Mouse (Mus musculus) T-cell, adult 2 months (primary cell): ENCODE measurements at regions not wholly inside any gene's neighbourhood (a gene's known extent, or its start where the extent isn't known, plus 50 kb on each side); places are given as distances from the start of the nearest gene placed in this dataset.

Experiments used
- DNase-seq: peaks from one replicate; pipeline ENCODE4 v3.0.0; 2022; ENCODE audit warnings: low spot score

DNA sequence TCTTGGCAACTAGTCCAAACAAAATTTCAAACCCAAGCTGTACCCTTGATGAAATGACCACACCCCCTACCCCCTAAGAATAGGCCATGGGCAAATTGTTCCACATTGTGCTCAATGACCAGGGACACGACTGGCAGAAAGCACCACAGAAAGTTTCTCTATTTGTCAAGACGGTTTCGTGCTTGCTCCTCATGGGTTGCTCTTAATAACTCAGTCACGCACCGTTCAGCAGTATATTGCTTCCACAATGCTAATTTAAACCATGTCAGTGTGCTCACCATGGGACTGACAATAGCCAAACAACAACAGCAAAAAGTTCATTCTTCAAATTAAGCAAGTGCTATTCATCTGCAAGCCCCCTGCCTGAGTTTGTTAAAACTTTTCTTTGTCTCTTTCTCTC, 444.6 kb downstream of the Wdr11 start:
- no peak for DNase-seq

DNA sequence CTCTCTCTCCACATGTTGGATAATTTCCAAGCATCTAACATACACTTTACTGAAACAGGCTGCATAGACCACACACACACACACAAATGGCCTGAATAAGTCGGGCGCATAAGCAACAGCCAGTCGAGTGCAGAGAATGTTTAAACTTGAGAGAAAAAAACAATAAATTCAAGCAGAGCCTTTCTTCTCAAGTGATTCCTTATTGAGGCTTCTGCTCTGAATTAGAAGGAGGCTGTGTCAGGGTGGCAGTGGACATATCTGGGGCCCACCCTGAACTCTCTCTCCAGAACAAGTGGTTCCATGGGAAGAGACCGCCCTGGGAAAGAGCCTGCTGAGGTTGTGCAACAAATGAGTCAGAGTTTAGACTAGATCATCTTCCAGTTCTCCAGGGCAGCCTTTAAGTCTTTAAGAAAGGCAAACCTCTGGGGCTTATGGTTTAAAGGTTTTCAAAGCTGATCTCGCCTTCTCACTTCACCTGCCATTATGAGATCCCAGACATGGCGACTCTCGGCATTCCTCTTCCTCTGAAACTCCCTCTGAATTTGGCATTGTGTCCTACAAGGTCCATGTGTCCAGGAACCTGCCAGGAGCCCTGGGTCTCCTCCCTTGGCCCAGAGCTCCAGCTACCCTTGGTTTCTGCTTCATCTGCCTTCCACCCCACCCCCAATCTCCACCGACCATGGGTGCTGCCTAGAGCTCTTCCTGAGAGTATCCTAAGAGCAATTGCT, 445.3 kb downstream of the Wdr11 start:
- DNase-seq: no peak

DNA sequence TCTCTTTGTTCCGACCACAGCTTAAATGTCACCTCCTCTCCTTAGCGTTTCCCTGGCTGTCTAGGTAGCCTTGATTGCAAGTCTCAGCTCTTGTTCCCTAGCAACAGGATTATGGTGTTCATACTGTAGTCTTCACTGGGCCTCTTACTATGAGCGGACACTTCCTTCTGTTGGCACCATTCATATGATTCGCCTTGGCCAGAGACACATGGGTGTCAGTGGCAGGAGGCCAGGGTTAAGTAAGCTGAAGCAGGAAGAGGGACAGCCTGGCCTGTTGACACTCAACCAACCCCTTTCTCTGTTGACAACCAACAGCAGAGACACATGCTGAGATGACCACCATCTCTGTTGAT, 445.9 kb downstream of the Wdr11 start:
- no peak for DNase-seq

DNA sequence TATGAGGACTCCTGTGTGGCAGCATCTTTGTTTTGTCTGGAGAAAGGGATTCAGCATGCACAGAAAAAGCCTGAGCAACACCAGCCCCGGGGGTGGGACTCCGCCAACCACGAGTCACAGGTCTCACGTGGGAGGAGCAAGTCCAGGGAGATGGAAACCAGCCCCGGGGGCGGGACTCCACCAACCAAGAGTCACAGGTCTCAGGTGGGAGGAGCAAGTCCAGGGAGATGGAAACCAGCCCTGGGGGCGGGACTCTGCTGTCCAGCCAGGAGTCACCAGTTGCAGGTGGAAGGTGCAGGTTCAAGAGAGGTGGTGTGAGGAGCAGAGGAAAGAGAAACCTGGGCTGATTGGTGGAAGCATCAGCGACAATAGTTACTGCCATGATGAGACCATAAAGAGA, 448.9 kb downstream of the Wdr11 start:
- DNase-seq: no peak

DNA sequence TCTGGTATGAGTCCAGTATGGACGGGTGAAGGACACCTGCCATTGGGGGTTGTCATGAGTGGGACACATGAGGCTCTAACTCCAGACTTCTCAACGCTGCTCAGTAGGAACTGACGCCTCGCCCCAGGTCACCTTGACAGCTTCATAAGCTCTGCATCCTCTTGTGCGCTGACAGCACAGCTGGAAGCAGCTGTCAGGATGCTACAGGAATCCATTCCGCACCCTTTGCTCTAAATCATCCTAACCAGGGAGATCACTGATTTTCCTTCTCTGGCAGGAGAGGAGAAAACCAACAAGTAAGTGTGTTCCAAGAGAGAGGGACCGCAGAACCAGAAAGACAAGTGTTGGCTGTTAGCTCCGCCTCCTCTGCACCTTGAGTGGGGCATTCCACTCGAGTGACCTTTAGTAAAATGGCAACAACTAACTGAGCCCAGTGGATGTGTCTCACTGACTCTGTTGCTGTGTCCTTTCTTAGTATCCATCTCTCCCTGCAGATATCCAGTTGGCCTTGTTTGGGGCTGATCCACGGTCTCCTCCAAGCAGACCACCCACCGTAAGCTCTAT, 449.8 kb downstream of the Wdr11 start:
- DNase-seq: no peak

DNA sequence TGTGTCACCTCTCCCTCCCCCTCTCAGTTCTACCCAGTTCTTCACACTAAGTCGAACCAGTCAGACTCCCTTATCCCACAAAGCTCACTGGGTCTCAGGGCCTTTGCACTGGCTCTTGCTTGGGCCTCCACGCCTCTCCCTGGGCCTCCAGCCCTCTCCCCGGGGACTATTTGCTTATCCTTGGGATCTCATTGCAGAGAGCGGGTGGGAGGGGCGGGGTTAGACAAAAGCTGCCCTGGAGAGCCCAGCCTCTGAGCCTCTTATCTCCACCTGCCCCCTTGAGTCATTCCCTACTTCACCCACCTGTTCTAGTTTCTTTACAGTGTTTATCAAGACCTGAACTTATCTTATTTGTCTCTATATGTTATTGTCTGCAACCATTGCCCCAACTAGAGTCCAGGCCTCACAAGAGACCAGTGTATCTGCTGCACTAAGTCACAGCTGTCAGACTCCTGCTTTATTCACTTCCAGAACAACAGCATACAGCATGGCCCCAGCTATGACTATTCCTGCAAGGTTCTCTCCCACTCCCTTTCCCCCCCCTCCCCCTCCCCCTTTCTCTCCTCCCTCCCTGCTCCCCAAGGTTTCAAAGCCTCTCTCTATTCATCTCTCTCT, 450.7 kb downstream of the Wdr11 start:
- no peak for DNase-seq

DNA sequence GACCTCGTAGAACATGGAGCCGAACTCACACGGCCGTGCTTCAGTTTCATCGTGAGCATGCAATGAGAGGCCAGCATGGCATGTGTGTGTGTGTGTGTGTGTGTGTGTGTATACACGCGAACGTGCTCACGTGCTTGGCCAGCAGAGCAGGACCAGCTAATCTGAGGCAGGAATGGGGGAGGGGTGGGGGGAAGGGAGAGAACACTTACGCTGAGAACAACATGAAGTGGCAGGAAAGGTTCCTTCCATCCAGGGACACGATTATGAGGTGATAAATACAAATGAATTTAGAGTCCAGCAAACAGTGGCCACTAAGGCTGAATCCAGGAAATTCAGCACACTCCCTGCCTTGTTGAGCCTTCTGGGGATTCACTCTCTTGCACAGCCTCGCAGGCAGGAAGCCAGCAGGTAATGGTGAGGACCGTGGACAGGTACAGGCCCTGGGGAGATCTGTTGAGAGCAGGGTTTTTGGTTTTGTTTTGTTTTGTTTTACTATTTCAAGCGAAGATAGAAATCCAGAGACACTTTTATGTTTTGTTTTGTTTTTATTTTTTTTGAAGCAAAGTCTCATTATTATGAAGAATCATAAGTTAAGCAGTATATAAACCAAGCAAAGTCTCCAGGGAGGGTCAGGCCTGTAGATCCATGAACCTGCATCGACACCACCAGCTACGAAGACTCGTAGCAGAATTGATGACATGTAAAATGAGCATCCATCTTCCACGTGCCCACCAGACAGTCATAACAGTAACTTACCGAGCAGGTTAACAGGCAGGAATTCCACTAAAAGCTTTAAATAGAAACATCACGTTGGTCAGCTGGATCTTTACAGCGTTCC, 452.0 kb downstream of the Wdr11 start:
- no peak for DNase-seq

DNA sequence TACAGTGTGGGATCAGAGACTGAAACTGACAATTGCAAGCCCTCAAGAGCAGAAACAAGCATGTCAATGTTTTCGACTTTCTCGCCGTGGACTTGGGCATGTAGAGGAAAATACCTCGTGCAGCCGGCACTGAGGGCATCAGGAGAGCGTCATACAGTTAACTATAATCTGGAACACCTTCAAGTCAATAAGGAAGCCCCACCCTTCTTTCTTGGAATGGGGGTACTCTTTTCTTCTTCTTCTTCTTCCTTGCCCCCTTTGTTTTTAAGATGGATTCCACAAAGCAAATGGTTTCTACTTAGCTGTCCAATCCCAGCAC, 452.5 kb downstream of the Wdr11 start:
- no peak for DNase-seq

DNA sequence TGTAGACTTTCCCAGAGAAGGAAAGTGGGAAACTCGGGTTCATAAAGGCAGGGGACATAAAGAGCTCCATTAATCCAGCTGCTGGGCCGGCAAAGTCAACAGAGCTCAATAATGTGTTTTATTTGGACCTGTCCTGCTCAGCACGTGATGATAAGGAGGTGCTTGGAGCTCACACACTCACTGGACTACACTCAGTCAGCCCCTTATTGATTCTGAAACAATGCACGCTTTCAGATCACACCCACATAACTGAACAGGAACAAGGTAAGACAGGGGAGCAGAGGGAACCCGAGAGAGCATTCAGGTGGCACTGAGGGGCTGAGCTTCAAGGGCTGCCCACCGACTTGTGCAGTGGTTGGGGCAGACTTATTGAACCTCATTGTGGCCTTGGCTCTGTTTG, 452.9 kb downstream of the Wdr11 start:
- no peak for DNase-seq

DNA sequence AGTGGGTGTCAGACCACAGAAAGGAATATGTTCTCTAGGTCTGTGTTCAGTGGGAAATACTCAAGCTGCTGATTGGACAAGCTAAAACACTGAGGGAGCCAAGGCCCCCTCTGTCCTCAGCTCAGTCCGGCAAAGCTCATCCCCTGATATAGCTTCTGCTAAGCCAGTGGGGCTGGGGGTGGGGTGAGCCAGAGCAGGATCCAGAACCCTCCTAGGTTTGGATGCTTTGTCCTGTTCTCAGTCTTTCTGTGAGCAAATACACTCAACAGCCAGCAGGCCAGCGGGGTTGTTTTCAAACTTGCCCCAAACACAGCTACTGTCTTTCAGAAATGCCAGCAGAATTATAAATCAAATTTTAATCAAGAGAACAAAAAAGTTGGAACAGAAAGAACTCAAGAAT, 454.4 kb downstream of the Wdr11 start:
- no peak for DNase-seq

DNA sequence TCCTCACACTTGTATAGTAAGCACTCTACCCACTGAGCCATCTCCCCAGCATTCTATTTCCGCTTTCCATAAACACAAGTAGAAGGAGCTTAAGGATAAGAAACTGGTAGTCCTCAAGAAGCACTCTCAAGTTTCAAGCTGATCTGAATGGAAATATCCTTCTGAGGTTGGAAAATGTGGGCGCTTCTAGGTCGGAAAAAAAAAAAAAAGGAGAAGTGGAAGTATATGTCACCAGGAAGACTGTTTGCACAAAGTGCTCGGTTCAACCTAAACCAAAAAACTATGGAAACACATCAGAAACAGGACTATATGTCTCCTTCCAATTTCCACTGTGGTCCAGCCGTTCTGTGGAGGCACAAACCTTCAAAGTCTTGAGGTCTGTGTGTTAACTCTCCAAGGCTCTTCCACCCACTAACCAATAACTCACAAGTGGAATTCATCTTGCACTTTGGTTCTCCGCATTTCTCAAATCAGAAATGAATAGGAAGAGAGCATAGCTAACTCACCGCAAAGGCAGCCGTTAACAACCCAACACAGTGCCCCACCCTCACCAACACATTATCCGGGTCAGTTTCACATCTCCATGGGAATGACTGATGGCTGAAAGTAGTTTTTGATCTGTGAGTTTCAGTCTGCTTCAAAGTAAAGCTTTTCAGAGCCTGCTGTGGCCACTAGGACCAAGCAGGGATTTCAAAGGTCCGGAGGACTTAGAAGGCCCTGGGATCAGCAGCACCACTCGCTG, 455.8 kb downstream of the Wdr11 start:
- no peak for DNase-seq

DNA sequence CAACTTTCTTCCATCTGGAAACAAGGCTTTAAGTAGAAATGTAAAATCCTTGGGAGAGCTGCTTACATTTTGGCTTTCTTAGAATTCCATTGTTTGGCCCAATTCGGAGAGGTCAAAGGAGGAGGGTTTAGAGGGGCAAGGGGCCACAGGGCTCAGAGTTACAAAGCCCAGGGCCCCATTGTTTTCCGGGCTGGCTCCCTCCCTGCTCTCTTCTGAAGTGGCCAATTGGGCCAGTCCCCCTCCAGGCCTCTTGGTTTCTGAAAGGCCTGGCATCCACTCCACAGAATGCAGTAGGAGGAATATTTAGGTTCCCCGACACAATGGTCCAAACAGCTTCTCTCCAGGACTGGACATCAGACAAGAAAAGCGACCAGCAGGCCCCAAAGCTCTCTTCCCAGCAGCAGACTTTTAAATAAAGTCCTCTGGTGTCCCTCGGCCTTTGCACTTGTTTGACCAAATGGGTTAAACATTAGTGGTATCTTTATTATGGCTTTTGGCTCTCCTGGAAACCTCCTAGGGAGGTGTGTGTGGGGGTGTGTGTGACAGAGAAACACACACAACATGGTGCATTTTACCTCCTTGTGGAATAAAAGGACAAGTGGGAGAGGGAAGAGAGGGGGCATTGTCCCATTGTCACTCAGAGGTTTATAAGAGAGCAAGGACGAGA, 456.6 kb downstream of the Wdr11 start:
- DNase-seq: no peak

DNA sequence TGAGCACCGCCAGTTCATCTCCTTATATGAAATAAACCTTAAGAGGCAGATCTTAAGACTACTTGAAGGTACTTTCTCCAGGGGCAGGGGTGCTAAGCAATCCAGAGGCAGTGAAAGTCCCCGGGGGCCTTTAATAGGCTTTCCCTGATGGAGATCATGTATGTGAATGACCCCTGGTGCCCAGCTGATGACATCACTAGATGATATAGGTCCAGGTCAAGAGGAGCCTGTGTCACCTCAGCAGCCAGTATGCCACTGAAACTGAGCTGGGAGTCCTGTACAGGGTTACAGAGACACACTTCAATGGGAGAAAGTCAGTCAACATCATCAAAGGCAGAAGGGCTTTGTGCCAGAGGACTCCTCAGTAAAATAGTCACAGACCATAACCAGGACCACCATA, 457.8 kb downstream of the Wdr11 start:
- DNase-seq: no peak

DNA sequence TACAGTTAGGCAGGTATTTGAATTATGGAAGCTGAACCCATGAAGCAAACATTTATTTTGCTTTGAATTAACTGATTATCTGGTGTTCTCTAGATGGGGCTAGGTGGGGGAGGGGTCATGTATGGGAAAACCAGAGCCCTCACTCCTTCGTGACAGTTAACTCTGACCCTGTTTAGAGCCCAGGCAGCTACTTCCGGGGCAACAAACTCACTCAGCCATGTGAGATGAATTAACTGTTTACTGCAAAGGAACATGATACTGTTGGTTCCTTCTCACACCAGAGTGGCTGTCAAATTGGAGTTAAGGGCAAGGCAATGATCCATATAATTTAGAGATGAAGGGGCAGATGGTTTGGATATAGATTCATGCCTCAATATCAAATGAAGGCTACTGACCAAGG, 458.5 kb downstream of the Wdr11 start:
- no peak for DNase-seq

DNA sequence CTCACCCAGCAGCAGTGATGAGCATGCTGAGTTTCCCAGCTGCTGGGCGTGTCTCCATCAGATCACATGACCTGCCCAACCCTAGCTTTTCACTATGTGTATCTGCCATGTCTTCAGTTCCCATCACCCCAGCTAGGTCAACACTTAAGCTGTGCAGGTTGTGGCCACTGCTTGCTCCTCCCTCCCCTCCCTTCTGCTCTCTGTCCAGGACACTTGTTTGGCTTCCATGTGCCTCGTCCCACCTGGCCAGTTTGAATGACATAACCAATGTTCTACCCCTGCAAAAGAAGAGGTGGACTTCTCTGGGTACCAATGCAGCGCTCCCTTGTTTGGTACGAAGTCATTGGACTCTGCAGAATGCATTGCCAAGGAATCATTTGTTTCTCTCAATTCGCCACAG, 460.7 kb downstream of the Wdr11 start:
- DNase-seq: no peak

DNA sequence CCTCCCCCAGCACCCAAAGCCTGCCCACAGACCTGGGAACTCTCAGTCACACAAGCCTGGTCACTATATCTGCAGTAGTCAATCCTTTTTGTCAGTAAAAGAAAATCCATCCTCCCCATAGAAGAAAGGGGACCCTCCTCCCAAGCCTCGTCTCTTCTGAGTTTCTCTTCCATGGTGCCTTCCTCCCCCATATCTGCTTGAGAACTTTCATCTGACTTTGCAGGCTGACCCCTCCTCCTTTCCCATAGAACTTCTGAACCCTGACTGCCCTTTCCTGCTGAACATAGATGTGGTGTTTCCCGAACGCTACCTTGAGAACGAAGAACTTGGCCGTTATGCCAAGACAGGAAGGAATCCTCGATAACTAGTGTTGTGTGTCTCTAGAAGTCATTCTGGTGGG, 462.5 kb downstream of the Ate1 start:
- DNase-seq: no peak

DNA sequence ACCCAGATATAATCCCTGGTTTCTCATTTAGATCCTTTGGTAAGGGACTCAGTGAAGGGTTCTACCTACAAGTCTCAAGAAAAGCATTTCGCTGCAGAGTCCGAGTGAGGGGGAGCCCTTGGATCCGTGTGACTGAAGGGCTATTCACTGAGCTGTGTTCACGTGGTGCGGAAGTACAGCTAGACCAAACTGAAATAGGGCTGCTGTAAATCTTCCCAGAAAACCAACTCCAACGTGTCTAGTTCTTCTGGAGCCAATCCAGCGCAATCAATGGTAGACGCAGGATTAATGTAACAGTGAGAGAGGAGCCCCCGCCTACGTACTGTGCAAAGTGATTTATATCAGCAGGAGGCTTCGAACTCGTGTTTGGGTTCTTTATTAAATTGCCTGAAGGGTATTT, 461.9 kb downstream of the Ate1 start:
- DNase-seq: no peak

DNA sequence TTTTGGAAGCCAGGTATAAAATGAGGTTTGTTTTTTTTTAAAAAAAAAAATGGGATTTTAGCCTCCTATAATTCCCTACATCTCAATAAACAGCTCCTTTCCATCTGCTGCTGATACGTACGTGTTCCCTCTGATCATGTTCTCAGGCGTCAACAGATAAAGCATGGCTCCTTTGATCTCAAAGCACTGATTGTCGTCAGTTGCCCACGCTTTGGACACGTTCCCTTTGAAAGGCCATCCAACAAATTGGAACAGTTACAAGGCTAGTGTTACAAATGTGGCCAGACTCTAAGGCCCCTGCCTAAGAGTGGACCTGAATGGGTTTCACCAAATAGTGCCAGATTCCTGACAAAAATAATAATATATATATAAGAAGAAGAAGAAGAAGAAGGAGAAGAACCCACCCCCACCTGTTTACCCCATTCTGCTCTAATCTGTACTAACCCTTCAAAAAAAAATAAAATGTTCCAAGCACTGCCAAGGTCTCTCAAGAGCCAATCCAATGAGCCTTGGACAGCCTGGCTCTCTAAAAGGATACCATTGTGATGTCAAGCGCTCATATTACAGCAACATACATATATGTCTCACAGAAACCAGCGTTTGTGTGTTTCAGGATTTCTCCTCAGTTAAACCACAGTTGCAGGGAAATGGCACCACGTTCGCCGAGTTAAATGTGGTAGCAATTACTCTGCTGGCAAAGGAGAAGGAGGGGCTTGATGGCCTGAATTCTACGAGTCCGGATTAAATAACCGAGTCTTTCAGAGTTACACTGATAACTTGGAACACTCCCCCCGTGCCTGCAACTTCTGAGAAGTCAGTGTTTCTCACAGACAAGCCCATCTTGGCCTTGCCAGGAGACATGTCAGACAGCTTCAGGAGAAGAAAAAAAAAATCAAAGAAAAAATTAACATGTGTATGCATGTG, 460.2 kb downstream of the Ate1 start:
- DNase-seq: no peak

DNA sequence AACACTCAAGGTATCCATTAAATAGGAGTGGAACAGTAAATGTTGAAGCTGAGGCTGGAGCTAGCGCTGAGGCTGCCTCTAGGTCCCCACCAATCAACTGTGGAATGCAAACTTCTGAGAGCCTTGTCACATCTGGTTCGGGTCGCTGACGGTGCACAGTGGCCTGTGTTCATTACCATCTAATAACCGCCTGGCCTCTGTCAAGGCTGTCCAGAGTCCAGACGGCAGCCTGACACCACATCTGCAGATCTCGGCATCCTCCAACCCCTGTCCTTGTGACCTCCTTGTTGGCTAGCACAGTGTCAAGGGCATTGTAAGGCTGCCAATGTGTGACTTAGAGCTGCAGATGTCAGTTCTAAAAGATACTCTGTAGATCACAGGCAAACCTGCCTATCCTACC, 455.7 kb downstream of the Ate1 start:
- DNase-seq: no peak

DNA sequence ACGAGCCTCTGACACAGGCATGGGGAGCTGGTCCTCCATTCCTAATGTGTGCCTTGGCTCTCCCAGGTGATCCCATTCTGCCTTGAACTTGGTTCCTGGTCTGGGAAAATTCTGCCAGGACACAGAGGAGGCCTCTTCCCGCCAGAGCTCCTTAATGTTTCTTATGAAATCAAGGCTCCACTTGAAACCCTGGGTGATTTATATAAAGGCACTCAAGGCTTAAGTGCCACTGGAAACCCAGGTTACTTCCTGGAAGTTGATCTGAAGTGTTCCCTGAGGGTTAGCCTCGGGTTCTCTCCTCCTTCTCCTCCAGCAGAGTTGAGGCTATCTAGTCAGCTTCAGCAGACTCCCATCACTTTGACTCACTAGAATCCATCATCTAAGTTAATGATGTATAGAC, 451.9 kb downstream of the Ate1 start:
- DNase-seq: no peak

DNA sequence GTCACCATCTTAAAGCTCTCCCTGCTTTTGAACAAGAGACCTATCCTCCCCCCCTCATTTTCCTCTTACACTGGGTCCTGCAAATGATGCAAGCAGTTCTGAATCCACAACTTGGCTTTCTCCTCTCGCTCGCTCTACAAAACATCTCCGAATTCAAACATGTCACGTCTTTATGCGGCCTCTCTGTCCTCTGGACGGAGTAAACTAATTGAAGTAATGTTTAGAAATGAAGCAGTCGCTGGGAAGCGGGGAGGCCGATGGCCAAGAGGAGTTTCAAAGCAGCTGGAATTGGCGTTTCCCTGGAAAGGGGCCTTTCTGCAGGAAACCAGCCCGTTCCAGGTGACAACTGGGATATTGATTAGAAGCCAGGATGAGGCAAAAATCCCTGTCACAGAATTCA, 446.8 kb downstream of the Ate1 start:
- DNase-seq: no peak
